Mouse (Mus musculus): Measurements from ENCODE around the gene D330020A13Rik. TPM values are rescaled to one million over a fixed set of nuclear protein-coding genes. Genes with fewer than 3 reads are reported as not detected.
"Not testable (repeated sequence)": the region's sequence is repeated elsewhere in the genome, so short reads cannot be mapped to it uniquely, and the experiment has no call there.

Gene D330020A13Rik
- total and polyA plus RNA-seq, 2 experiments from 2014 or later, result not detected

- WGBS, result 2% methylated on average over 16 of the region's 16 CpGs
- no peak for TF ChIP-seq CTCF (IDR thresholded peaks at IDR 0.05; ENCODE audit: low read depth)
- Histone ChIP-seq H3K27me3 (ENCODE audit: insufficient read depth, low read length) (peaks cover 8% of the 10 kb centered on the region; the same call in 1 of the 2 replicates), H3K36me3 (ENCODE audit: insufficient read depth) (no peaks in the 10 kb centered on the region), H3K4me3 (ENCODE audit: low read depth, low read length) (peak overlapping the region; percentile 64), H3K27ac (ENCODE audit: low read depth, low read length) (no peak overlapping the region), H3K4me1 (ENCODE audit: insufficient read depth) (0 out of 2 replicates have a peak, but pooled peaks cover 2% of the 10 kb centered on the region), H3K4me2 (ENCODE audit: low read depth) (peak overlapping the region; percentile 98), H3K9me3 (ENCODE audit: low read length) (no peaks in the 10 kb centered on the region), H3K9ac (peak overlapping the region; percentile 53)
- ATAC-seq, result no peak; the same call in none of the 2 replicates
- DNase-seq, result peak; percentile 22
These were observed 595 bp downstream of the D330020A13Rik start for GRCm38 (mm10) chr6:120294785-120295133.

DNA sequence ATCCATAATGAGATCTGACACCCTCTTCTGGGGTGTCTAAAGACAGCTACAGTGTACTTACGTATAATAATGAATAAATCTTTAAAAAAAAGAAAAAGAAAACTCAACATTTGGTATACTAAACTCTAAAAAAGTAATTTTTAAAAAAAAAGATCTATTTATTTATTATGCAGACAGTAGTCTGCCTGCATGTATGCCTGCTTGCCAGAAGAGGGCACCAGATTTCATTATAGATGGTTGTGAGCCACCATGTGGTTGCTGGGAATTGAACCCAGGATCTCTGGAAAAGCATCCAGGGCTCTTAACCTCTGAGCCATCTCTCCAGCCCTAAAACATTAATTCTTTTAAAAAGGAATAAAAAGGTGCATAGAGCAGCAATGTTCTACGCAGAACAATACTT is 2.4 kb downstream of the D330020A13Rik start:
- not testable (repeated sequence) for H3K4me2 ChIP-seq (ENCODE audit: low read depth); H3K9ac ChIP-seq; H3K27me3 ChIP-seq (ENCODE audit: insufficient read depth, low read length); H3K4me3 ChIP-seq (ENCODE audit: low read depth, low read length); ATAC-seq; H3K9me3 ChIP-seq (ENCODE audit: low read length); DNase-seq; H3K36me3 ChIP-seq (ENCODE audit: insufficient read depth); H3K4me1 ChIP-seq (ENCODE audit: insufficient read depth); H3K27ac ChIP-seq (ENCODE audit: low read depth, low read length)
- peak; percentile 37; the same call in 1 of the 2 replicates for TF ChIP-seq CTCF (IDR thresholded peaks at IDR 0.05; ENCODE audit: low read depth)
- WGBS, result 100% methylated on average over 2 of the region's 2 CpGs

- Histone ChIP-seq H3K9me3 (ENCODE audit: low read length) (no peaks in the 10 kb centered on the region), H3K4me3 (ENCODE audit: low read depth, low read length) (no peak overlapping the region), H3K27me3 (ENCODE audit: insufficient read depth, low read length) (no peaks in the 10 kb centered on the region), H3K4me2 (ENCODE audit: low read depth) (no peak overlapping the region), H3K36me3 (ENCODE audit: insufficient read depth) (no peaks in the 10 kb centered on the region), H3K4me1 (ENCODE audit: insufficient read depth) (no peaks in the 10 kb centered on the region), H3K27ac (ENCODE audit: low read depth, low read length) (no peak overlapping the region), H3K9ac (no peak overlapping the region)
- ATAC-seq (peak; percentile 85), DNase-seq (peak; percentile 72)
- peak; percentile 76 for TF ChIP-seq CTCF (IDR thresholded peaks at IDR 0.05; ENCODE audit: low read depth)
- 25% methylated on average over 6 of the region's 6 CpGs for WGBS
These were observed 7.0 kb downstream of the D330020A13Rik start for GRCm38 (mm10) chr6:120301137-120301536.

DNA sequence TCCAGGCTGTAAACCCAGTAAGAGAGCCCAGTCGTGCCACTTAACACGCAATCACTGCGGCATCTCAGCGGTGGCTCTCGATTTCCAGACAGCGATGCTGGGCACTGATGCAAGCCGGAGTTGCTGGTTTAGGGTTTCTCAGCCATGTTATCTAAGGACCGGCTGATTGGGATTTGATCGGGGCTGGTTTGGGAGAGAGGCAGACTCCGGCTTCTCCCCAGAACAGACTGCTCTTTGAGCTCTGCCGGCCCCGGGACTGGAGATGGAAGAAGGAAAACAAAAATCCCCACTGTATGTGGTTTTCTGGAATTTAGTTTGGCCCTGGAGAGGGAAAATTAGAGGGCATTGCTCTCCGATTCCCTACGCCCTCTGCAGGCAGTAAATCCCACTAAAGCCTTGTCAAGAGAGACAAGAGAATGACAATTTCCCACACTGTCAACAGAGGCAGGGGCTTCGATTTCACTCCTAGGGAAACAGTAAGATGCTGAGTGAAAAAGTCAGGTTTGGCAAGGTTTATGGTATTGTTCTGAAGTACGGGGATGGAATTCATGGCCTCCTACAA is 8.7 kb downstream of the D330020A13Rik start:
- Histone ChIP-seq H3K4me2 (ENCODE audit: low read depth) (peak overlapping the region; percentile 17; the same call in 1 of the 2 replicates), H3K4me3 (ENCODE audit: low read depth, low read length) (no peak overlapping the region), H3K27me3 (ENCODE audit: insufficient read depth, low read length) (no peaks in the 10 kb centered on the region), H3K27ac (ENCODE audit: low read depth, low read length) (no peak overlapping the region), H3K9me3 (ENCODE audit: low read length) (no peaks in the 10 kb centered on the region), H3K9ac (no peak overlapping the region), H3K36me3 (ENCODE audit: insufficient read depth) (no peaks in the 10 kb centered on the region), H3K4me1 (ENCODE audit: insufficient read depth) (no peaks in the 10 kb centered on the region)
- peak; percentile 60 for TF ChIP-seq CTCF (IDR thresholded peaks at IDR 0.05; ENCODE audit: low read depth)
- ATAC-seq (no peak), DNase-seq (peak; percentile 17)
- WGBS, result 26% methylated on average over 16 of the region's 16 CpGs

GRCm38 (mm10) chr6:120306859-120307594 is 12.9 kb downstream of the D330020A13Rik start:
- Histone ChIP-seq H3K36me3 (ENCODE audit: insufficient read depth) (no peaks in the 10 kb centered on the region), H3K9me3 (ENCODE audit: low read length) (no peaks in the 10 kb centered on the region), H3K27me3 (ENCODE audit: insufficient read depth, low read length) (no peaks in the 10 kb centered on the region), H3K4me3 (ENCODE audit: low read depth, low read length) (no peak overlapping the region), H3K27ac (ENCODE audit: low read depth, low read length) (no peak overlapping the region), H3K4me1 (ENCODE audit: insufficient read depth) (no peaks in the 10 kb centered on the region), H3K9ac (no peak overlapping the region), H3K4me2 (ENCODE audit: low read depth) (no peak overlapping the region)
- no peak for TF ChIP-seq CTCF (IDR thresholded peaks at IDR 0.05; ENCODE audit: low read depth)
- WGBS, result 90% methylated on average over 3 of the region's 3 CpGs
- no peak for DNase-seq
- ATAC-seq, result no peak

GRCm38 (mm10) chr6:120309338-120309737 is 15.2 kb downstream of the D330020A13Rik start:
- Histone ChIP-seq H3K9me3 (ENCODE audit: low read length) (no peaks in the 10 kb centered on the region), H3K36me3 (ENCODE audit: insufficient read depth) (no peaks in the 10 kb centered on the region), H3K9ac (no peak overlapping the region), H3K4me3 (ENCODE audit: low read depth, low read length) (no peak overlapping the region), H3K27ac (ENCODE audit: low read depth, low read length) (no peak overlapping the region), H3K27me3 (ENCODE audit: insufficient read depth, low read length) (no peaks in the 10 kb centered on the region), H3K4me1 (ENCODE audit: insufficient read depth) (no peaks in the 10 kb centered on the region), H3K4me2 (ENCODE audit: low read depth) (no peak overlapping the region)
- 83% methylated on average over 9 of the region's 9 CpGs for WGBS
- ATAC-seq, result no peak
- no peak for TF ChIP-seq CTCF (IDR thresholded peaks at IDR 0.05; ENCODE audit: low read depth)
- no peak for DNase-seq

GRCm38 (mm10) chr6:120309787-120310186 is 15.6 kb downstream of the D330020A13Rik start:
- DNase-seq (no peak), ATAC-seq (no peak)
- Histone ChIP-seq H3K9ac (no peak overlapping the region), H3K36me3 (ENCODE audit: insufficient read depth) (no peaks in the 10 kb centered on the region), H3K27ac (ENCODE audit: low read depth, low read length) (no peak overlapping the region), H3K4me3 (ENCODE audit: low read depth, low read length) (no peak overlapping the region), H3K4me2 (ENCODE audit: low read depth) (no peak overlapping the region), H3K9me3 (ENCODE audit: low read length) (no peaks in the 10 kb centered on the region), H3K4me1 (ENCODE audit: insufficient read depth) (no peaks in the 10 kb centered on the region), H3K27me3 (ENCODE audit: insufficient read depth, low read length) (no peaks in the 10 kb centered on the region)
- no peak for TF ChIP-seq CTCF (IDR thresholded peaks at IDR 0.05; ENCODE audit: low read depth)
- WGBS, result 70% methylated on average over 3 of the region's 3 CpGs

Measured in forebrain, postnatal 0 days (tissue).